Mouse (Mus musculus): ENCODE measurements around the gene Zfp788. TPM values are rescaled to one million over a fixed set of nuclear protein-coding genes. Genes with fewer than 3 reads are reported as not detected.
"Not testable (repeated sequence)": the region's sequence is repeated elsewhere in the genome, so short reads cannot be mapped to it uniquely, and the experiment has no call there.

The Zfp788 gene
- polyA plus RNA-seq (2012; rRNA removed) = 0.69 and 1.4 TPM in 2 replicates
- polyA plus RNA-seq (2014; fragmentation: Nextera tagmentation; extraction: Ambion mirVana) = 3.0 and 3.4 TPM in 2 replicates

GRCm38 (mm10) chr7:41632409-41633220 lies at the start of gene Zfp788:
TSS of gene Zfp788 (plus strand) at chr7:41633203.
- peak within 1 kb of the TSS; percentile 72 for H3K9ac ChIP-seq (replicated peaks)
- no peak for TF ChIP-seq EP300 (IDR thresholded peaks at IDR 0.05; ENCODE audit: low read depth)
- peak; percentile 89 for TF ChIP-seq CTCF (IDR thresholded peaks at IDR 0.05; ENCODE audit: low read depth)

GRCm38 (mm10) chr7:41587831-41588230 lies 45.2 kb upstream of the Zfp788 start:
- not testable (repeated sequence) for H3K36me3 ChIP-seq (replicated peaks; ENCODE audit: control insufficient read depth, insufficient read depth, low read depth); H3K9me3 ChIP-seq (ENCODE audit: control insufficient read depth, low read length); H3K4me2 ChIP-seq (ENCODE audit: low read depth); H3K4me1 ChIP-seq (replicated peaks; ENCODE audit: control insufficient read depth in 2 of 2, insufficient read depth in 2 of 2, low read length in 1 of 2); H3K4me3 ChIP-seq (ENCODE audit: insufficient read depth in 1 of 2, low read depth in 2 of 2, low read length in 2 of 2); H3K9ac ChIP-seq (replicated peaks); DNase-seq (ENCODE audit: low read depth in 3 of 3, low spot score in 3 of 3); ATAC-seq (ENCODE audit: insufficient read depth); H3K27me3 ChIP-seq (ENCODE audit: control insufficient read depth, insufficient read depth, low read length); H3K27ac ChIP-seq

More at GRCm38 (mm10) chr7:41632409-41633220, at the start of gene Zfp788:
- 2% methylated on average over 27 of the region's 27 CpGs for WGBS (ENCODE audit: insufficient replicate concordance)
- Histone ChIP-seq H3K36me3 (replicated peaks; ENCODE audit: control insufficient read depth, insufficient read depth, low read depth) (no peaks in the 10 kb centered on the region), H3K4me1 (replicated peaks; ENCODE audit: control insufficient read depth in 2 of 2, insufficient read depth in 2 of 2, low read length in 1 of 2) (peaks cover 5% of the 10 kb centered on the region in 2 experiments; a peak in 2 of 4 replicates), H3K27me3 (ENCODE audit: control insufficient read depth, insufficient read depth, low read length) (no peaks in the 10 kb centered on the region), H3K27ac (peak within 1 kb of the TSS; percentile 87), H3K4me2 (ENCODE audit: low read depth) (peak within 1 kb of the TSS; percentile 91), H3K4me3 (ENCODE audit: insufficient read depth in 1 of 2, low read depth in 2 of 2, low read length in 2 of 2) (peak within 1 kb of the TSS; percentile 77 to 99), H3K9me3 (ENCODE audit: control insufficient read depth, low read length) (no peaks in the 10 kb centered on the region)
- DNase-seq (ENCODE audit: low read depth in 3 of 3, low spot score in 3 of 3) = peak; percentile 79 to 84 (median 81)
- ATAC-seq (ENCODE audit: insufficient read depth) = peak; percentile 92

- H3K4me2 ChIP-seq (ENCODE audit: low read depth) = peak overlapping the region; percentile 81
- H3K27me3 ChIP-seq (ENCODE audit: control insufficient read depth, insufficient read depth, low read length) = no peaks in the 10 kb centered on the region
- H3K9me3 ChIP-seq (ENCODE audit: control insufficient read depth, low read length) = no peaks in the 10 kb centered on the region
- no peak overlapping the region for H3K27ac ChIP-seq
- ATAC-seq (ENCODE audit: insufficient read depth) (no peak), DNase-seq (ENCODE audit: low read depth in 3 of 3, low spot score in 3 of 3) (no peak)
- no peak for TF ChIP-seq CTCF (IDR thresholded peaks at IDR 0.05; ENCODE audit: low read depth)
- TF ChIP-seq EP300 (IDR thresholded peaks at IDR 0.05; ENCODE audit: low read depth) = no peak
- H3K4me1 ChIP-seq (replicated peaks; ENCODE audit: control insufficient read depth in 2 of 2, insufficient read depth in 2 of 2, low read length in 1 of 2) = peaks cover 0 to 5% of the 10 kb centered on the region in 2 experiments; a peak in 1 of 4 replicates
- WGBS (ENCODE audit: insufficient replicate concordance) = 48% methylated on average over 5 of the region's 5 CpGs
- H3K36me3 ChIP-seq (replicated peaks; ENCODE audit: control insufficient read depth, insufficient read depth, low read depth) = no peaks in the 10 kb centered on the region
- no peak overlapping the region; the same call in 1 of the 2 replicates for H3K9ac ChIP-seq (replicated peaks)
- H3K4me3 ChIP-seq (ENCODE audit: insufficient read depth in 1 of 2, low read depth in 2 of 2, low read length in 2 of 2) = peak overlapping the region; percentile 77 to 95
Observed at GRCm38 (mm10) chr7:41598615-41599014, 34.4 kb upstream of the Zfp788 start.

- 1% methylated on average over 41 of the region's 41 CpGs for WGBS (ENCODE audit: insufficient replicate concordance)
- Histone ChIP-seq H3K9me3 (ENCODE audit: control insufficient read depth, low read length) (no peaks in the 10 kb centered on the region), H3K4me2 (ENCODE audit: low read depth) (peak within 1 kb of the TSS; percentile 81), H3K36me3 (replicated peaks; ENCODE audit: control insufficient read depth, insufficient read depth, low read depth) (no peaks in the 10 kb centered on the region), H3K4me1 (replicated peaks; ENCODE audit: control insufficient read depth in 2 of 2, insufficient read depth in 2 of 2, low read length in 1 of 2) (peaks cover 0 to 5% of the 10 kb centered on the region in 2 experiments; a peak in 1 of 4 replicates), H3K27ac (no peak within 1 kb of the TSS), H3K4me3 (ENCODE audit: insufficient read depth in 1 of 2, low read depth in 2 of 2, low read length in 2 of 2) (peak within 1 kb of the TSS; percentile 77 to 95), H3K9ac (replicated peaks) (peak within 1 kb of the TSS; percentile 80), H3K27me3 (ENCODE audit: control insufficient read depth, insufficient read depth, low read length) (no peaks in the 10 kb centered on the region)
- TF ChIP-seq CTCF (IDR thresholded peaks at IDR 0.05; ENCODE audit: low read depth) = 0 out of 2 replicates have a peak, but pooled peaks have one; percentile 15
- no peak for TF ChIP-seq EP300 (IDR thresholded peaks at IDR 0.05; ENCODE audit: low read depth)
- ATAC-seq (ENCODE audit: insufficient read depth) (peak; percentile 96), DNase-seq (ENCODE audit: low read depth in 3 of 3, low spot score in 3 of 3) (peak; percentile 76 to 79 (median 79))
Observed at GRCm38 (mm10) chr7:41599034-41599813, 33.8 kb upstream of the Zfp788 start, which contains the start of gene 2610021A01Rik. TSS of gene 2610021A01Rik (plus strand) at chr7:41599230.

All from liver, embryonic 14.5 days (tissue).